Mouse (Mus musculus) megakaryocyte-erythroid progenitor cell, adult 5-6 weeks (primary cell): ENCODE measurements around the gene Ehbp1l1. TPM values are rescaled to one million over a fixed set of nuclear protein-coding genes. Genes with fewer than 3 reads are reported as not detected.

Experiments
- ATAC-seq: replicated peaks from 2 replicates; pipeline ENCODE4 v1.8.0; 2016; ENCODE audit warnings: mild to moderate bottlenecking, inconsistent platforms; ENCODE audit not compliant: severe bottlenecking, poor library complexity, low FRiP score, low TSS enrichment
- total RNA-seq, 2 experiments: library from RNA; stranded (forward) in 1 of 2; stranded (reverse) in 1 of 2; fragments of 200-1000, 215-1000 nt in 1 of 2; fragments of >200 nt in 1 of 2; fragmentation: Nextera tagmentation in 1 of 2; gene quantifications; 2 replicates each; pipeline ENCODE4 v1.2.3; 2014 to 2017

Gene Ehbp1l1
- total RNA-seq, 2 experiments from 2014 or later = 42.4 to 43.9 TPM

- ATAC-seq = no peak
These were observed 14.5 kb upstream of the Ehbp1l1 start, which contains the start of gene Ltbp3 for GRCm38 (mm10) chr19:5740320-5741317. Ltbp3 (plus strand) TSS chr19:5740904.

- no peak for ATAC-seq
These were observed 13.3 kb upstream of the Ehbp1l1 start for GRCm38 (mm10) chr19:5739446-5739845.

GRCm38 (mm10) chr19:5734325-5734724 is 8.2 kb upstream of the Ehbp1l1 start:
- no peak for ATAC-seq

- ATAC-seq = peak; percentile 56
These were observed 5.3 kb upstream of the Ehbp1l1 start for GRCm38 (mm10) chr19:5731264-5731978.

GRCm38 (mm10) chr19:5730314-5731186 is 4.4 kb upstream of the Ehbp1l1 start:
- ATAC-seq = no peak

- ATAC-seq = peak; percentile 49
These were observed 3.3 kb upstream of the Ehbp1l1 start, which contains the start of gene Fam89b for GRCm38 (mm10) chr19:5729444-5729815. Fam89b (minus strand) TSS chr19:5729653.

- no peak for ATAC-seq
These were observed 2.7 kb upstream of the Ehbp1l1 start for GRCm38 (mm10) chr19:5728631-5729443.

GRCm38 (mm10) chr19:5727701-5728100 is 1.6 kb upstream of the Ehbp1l1 start:
- 0 out of 2 replicates have a peak, but pooled peaks have one; percentile 4 for ATAC-seq

- peak; percentile 49 for ATAC-seq
These were observed 953 bp upstream of the Ehbp1l1 start for GRCm38 (mm10) chr19:5726961-5727578.

GRCm38 (mm10) chr19:5725029-5725707 is 949 bp downstream of the Ehbp1l1 start:
- no peak for ATAC-seq

GRCm38 (mm10) chr19:5724549-5724941 is 1.6 kb downstream of the Ehbp1l1 start:
- ATAC-seq = peak; percentile 19

- no peak for ATAC-seq
These were observed 2.1 kb downstream of the Ehbp1l1 start for GRCm38 (mm10) chr19:5723934-5724548.

GRCm38 (mm10) chr19:5722848-5723425 is 3.2 kb downstream of the Ehbp1l1 start:
- ATAC-seq = no peak

- ATAC-seq = no peak
These were observed 4.9 kb downstream of the Ehbp1l1 start for GRCm38 (mm10) chr19:5721233-5721632.

GRCm38 (mm10) chr19:5716955-5717354 is 9.2 kb downstream of the Ehbp1l1 start:
- no peak for ATAC-seq

- peak; percentile 66 for ATAC-seq
These were observed 10.1 kb downstream of the Ehbp1l1 start for GRCm38 (mm10) chr19:5715793-5716688.
